Mouse (Mus musculus) MEL (cell line): ENCODE results near the gene Clasrp.

Experiments
- CHD2 ChIP-seq: IDR thresholded peaks from 2 replicates; pipeline ENCODE4 v1.6.1; 2011; ENCODE audit warnings: low read length, improper control_type of control experiment
- CTCF ChIP-seq, 3 experiments: IDR thresholded peaks in 2 of 3; conservative IDR thresholded peaks in 1 of 3; 2 replicates each; pipeline ENCODE4 v1.5.1; 2011 to 2012; ENCODE audit warnings: low read length in 3 of 3, low read depth in 2 of 3, mild to moderate bottlenecking in 2 of 3, improper control_type of control experiment in 1 of 3, inconsistent platforms in 1 of 3, mixed read lengths in 1 of 3, moderate library complexity in 1 of 3; ENCODE audit not compliant: control insufficient read depth in 1 of 3, insufficient read depth in 1 of 3, poor library complexity in 1 of 3, severe bottlenecking in 1 of 3
- ETS1 ChIP-seq: IDR thresholded peaks from 2 replicates; pipeline ENCODE4 v1.6.1; 2012; ENCODE audit warnings: low read depth, mild to moderate bottlenecking, inconsistent platforms, low read length, improper control_type of control experiment, moderate library complexity
- MEF2A ChIP-seq: IDR thresholded peaks from 2 replicates; pipeline ENCODE4 v1.6.1; 2014; ENCODE audit warnings: low read depth, mild to moderate bottlenecking, inconsistent platforms, low read length, improper control_type of control experiment; ENCODE audit not compliant: poor library complexity, insufficient replicate concordance, severe bottlenecking; ENCODE audit errors: extremely low read depth
- MYC ChIP-seq: IDR thresholded peaks from 2 replicates; pipeline ENCODE4 v1.6.1; 2011; ENCODE audit warnings: low read depth, mild to moderate bottlenecking, low read length, improper control_type of control experiment, moderate library complexity
- NELFE ChIP-seq: IDR thresholded peaks from 2 replicates; pipeline ENCODE4 v1.6.1; 2011; ENCODE audit warnings: low read depth, low read length, improper control_type of control experiment
- ZNF384 ChIP-seq: IDR thresholded peaks from 2 replicates; pipeline ENCODE4 v1.6.1; 2012; ENCODE audit warnings: low read depth, mild to moderate bottlenecking, inconsistent platforms, low read length, improper control_type of control experiment

DNA sequence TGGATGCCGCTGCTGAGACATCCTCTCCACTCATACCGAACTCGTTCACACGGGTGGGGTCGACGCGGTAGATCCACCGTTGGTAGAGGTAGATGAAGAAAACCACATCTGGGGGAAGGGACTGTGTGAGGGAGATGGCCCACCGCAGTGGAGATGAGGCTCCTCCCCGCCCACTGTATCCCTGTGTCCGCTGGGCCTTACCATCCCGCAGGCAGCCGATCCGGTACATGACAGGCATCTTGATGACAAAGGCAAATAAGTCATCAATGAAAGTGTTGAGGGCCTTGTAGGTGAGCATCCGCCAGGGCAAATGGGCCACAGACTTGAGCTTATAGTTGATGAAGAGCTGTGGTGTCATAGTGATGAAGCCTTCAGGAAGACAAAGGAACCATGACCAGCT, 29.6 kb upstream of the Clasrp start:
- no peak for TF ChIP-seq CHD2
- TF ChIP-seq MEF2A: no peak
- no peak for TF ChIP-seq NELFE
- TF ChIP-seq MYC: no peak
- no peak for TF ChIP-seq CTCF (IDR thresholded peaks at IDR 0.05 in 2 of 3, conservative IDR thresholded peaks at IDR 0.05 in 1 of 3; ENCODE audit: control insufficient read depth in 1 of 3, insufficient read depth in 1 of 3, low read depth in 2 of 3, low read length in 3 of 3, poor library complexity in 1 of 3, severe bottlenecking in 1 of 3)
- no peak for TF ChIP-seq ZNF384
- TF ChIP-seq ETS1: no peak
